Mouse (Mus musculus) large intestine, adult 2 months (tissue): ENCODE measurements around the gene Eef1a1. TPM values are rescaled to one million over a fixed set of nuclear protein-coding genes. Genes with fewer than 3 reads are reported as not detected.

Source experiments
- DNase-seq: peaks from one replicate; pipeline ENCODE4 v3.0.0-alpha.2; 2012; ENCODE audit warnings: low read depth, low spot score
- WGBS: fragments of 180-500 bp; shearing (Covaris S2); methylation state at CpG from one replicate; pipeline ENCODE4 v1.1.7; 2018; 5-methylcytosine and 5-hydroxymethylcytosine counted together
- polyA plus RNA-seq: library from polyadenylated mRNA; depleted of rRNA; stranded (reverse); fragments of >200 nt; gene quantifications from 2 replicates; pipeline ENCODE4 v1.2.3, GENCODE M21; 2012; rRNA removed

Eef1a1 gene
- polyA plus RNA-seq, 1 experiment, result 3,859 TPM

GRCm38 (mm10) chr9:78432471-78432870 is 56.5 kb downstream of the Eef1a1 start:
- WGBS, result 87% methylated on average over 5 of the region's 5 CpGs
- no peak for DNase-seq

- WGBS, result 72% methylated on average over 6 of the region's 6 CpGs
- DNase-seq, result no peak
Measured at GRCm38 (mm10) chr9:78430486-78430885, 58.5 kb downstream of the Eef1a1 start.

GRCm38 (mm10) chr9:78429551-78429950 is 59.4 kb downstream of the Eef1a1 start:
- DNase-seq, result no peak
- WGBS, result 65% methylated on average over 2 of the region's 2 CpGs

GRCm38 (mm10) chr9:78428870-78429432 is 60.0 kb downstream of the Eef1a1 start:
- no peak for DNase-seq
- WGBS, result 88% methylated on average over 4 of the region's 4 CpGs

Other genes starting within 250 kb of the Eef1a1 start
- 1.1 and 3.2 TPM in 2 replicates for gene Gm3776, start 232.0 kb downstream of the Eef1a1 start, polyA plus RNA-seq
- 0.10 and 0.38 TPM in 2 replicates for gene Gm10639, start 199.2 kb downstream of the Eef1a1 start, polyA plus RNA-seq
- gene Omt2a, start 174.4 kb downstream of the Eef1a1 start, polyA plus RNA-seq, result not detected in 2 replicates
- not detected in 2 replicates for gene Omt2b, start 161.6 kb downstream of the Eef1a1 start, polyA plus RNA-seq
- gene Gsta2, start 133.4 kb downstream of the Eef1a1 start, polyA plus RNA-seq, result 0.19 TPM in 1 of 2 replicates, not detected in the other
- gene Dppa5a, start 121.0 kb downstream of the Eef1a1 start, polyA plus RNA-seq, result not detected in 2 replicates
- gene Ooep, start 110.4 kb downstream of the Eef1a1 start, polyA plus RNA-seq, result 0.11 TPM in 1 of 2 replicates, not detected in the other
- 0.04 TPM in 1 of 2 replicates, not detected in the other for gene Ddx43, start 93.4 kb downstream of the Eef1a1 start, polyA plus RNA-seq
- 1.2 TPM in 2 replicates for gene Cgas, start 45.9 kb downstream of the Eef1a1 start, polyA plus RNA-seq
- 9.1 and 10.3 TPM in 2 replicates for gene Mto1, start 40.9 kb downstream of the Eef1a1 start, polyA plus RNA-seq
- not detected in 2 replicates for gene Gm17324, start 40.4 kb downstream of the Eef1a1 start, polyA plus RNA-seq
- gene Slc17a5, start 98.9 kb upstream of the Eef1a1 start, polyA plus RNA-seq, result 8.3 and 18.0 TPM in 2 replicates
- gene Cd109, start 126.4 kb upstream of the Eef1a1 start, polyA plus RNA-seq, result 0.37 and 0.40 TPM in 2 replicates